Mouse (Mus musculus) erythroblast, embryonic 14.5 days (primary cell): ENCODE data around the gene Inhbe.

Source experiments
- GATA1 ChIP-seq: IDR thresholded peaks from 2 replicates; pipeline ENCODE4 v1.6.1; 2012; ENCODE audit warnings: low read length, inconsistent platforms, mixed read lengths
- TAL1 ChIP-seq: IDR thresholded peaks from 3 replicates; pipeline ENCODE4 v1.6.1; 2012; ENCODE audit warnings: low read length, inconsistent platforms, mixed read lengths

GRCm38 (mm10) chr10:127349810-127350209, 4.4 kb downstream of the Inhbe start:
- TF ChIP-seq TAL1 = no peak
- no peak for TF ChIP-seq GATA1
